Mouse (Mus musculus) colon, adult 2 months (tissue): ENCODE data around the gene Dync2h1. TPM values are rescaled to one million over a fixed set of nuclear protein-coding genes. Genes with fewer than 3 reads are reported as not detected.

ENCODE experiments used
- polyA plus RNA-seq: library from polyadenylated mRNA; depleted of rRNA; stranded (reverse); fragments of >200 nt; gene quantifications from 2 replicates; pipeline ENCODE4 v1.2.3, GENCODE M21; 2012; rRNA removed

The Dync2h1 gene
- polyA plus RNA-seq = 0.23 and 0.36 TPM in 2 replicates

DNA sequence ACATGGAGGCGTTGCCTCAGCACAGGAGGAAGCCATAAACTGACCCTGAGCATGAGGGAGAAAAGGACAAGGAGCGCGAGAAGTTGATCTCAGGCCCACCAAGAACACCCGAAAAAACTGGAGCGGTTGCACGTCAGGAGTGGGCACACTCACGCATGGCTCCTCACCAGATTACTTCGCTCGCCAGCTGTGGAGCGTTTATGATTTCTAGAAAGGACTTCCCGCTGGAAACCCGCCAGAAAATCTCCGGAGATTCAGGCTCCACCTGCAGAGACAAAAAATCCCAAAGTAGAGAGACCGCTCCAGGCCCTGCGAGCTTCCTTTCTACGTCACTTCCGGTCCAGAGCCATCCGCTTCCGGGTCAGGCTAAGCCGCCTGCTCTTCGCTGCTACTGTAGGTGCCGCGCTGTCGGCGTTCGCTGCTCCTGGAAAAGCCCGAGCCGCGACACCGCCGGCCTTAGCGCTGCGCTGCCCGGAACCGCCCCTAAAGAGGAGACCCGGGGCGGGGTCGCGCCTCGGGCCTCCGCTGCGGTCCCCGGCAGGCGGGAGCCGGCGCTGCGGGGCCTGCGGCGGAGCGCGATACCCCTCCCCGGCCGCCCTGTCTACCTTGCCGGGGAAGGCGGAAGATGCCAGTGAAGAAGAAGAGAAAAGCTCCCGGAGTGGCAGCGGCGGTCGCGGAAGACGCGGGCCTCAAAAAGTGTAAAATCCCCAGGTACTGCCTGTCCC, at the start of gene Dync2h1, which contains the start of gene Dcun1d5:
Dync2h1 (minus strand) TSS at position 275 of the 725 bp plus-strand sequence.
Dcun1d5 (plus strand) TSS at position 349 of the 725 bp plus-strand sequence.

Other genes starting within 250 kb of the Dync2h1 start
- gene Dcun1d5, start 74 bp upstream of the Dync2h1 start, polyA plus RNA-seq = 34.8 and 38.2 TPM in 2 replicates
- gene Mmp13, start 88.1 kb upstream of the Dync2h1 start, polyA plus RNA-seq = 0.47 and 0.51 TPM in 2 replicates
- 0.34 and 0.44 TPM in 2 replicates for gene Mmp12, start 159.9 kb upstream of the Dync2h1 start, polyA plus RNA-seq
- gene Mmp1b, start 203.6 kb upstream of the Dync2h1 start, polyA plus RNA-seq = not detected in 2 replicates